Mouse (Mus musculus) layer of hippocampus, postnatal 36 days (tissue): ENCODE data around the gene Uvssa. TPM values are rescaled to one million over a fixed set of nuclear protein-coding genes. Genes with fewer than 3 reads are reported as not detected.

Source experiments
- DNase-seq, 2 experiments: peaks; one replicate each; pipeline ENCODE4 v3.0.0; 2022
- total RNA-seq, 2 experiments: library from RNA; stranded (reverse); gene quantifications; 2 replicates each; pipeline ENCODE4 v1.2.3; 2021

Uvssa gene
- total RNA-seq, 2 experiments from 2014 or later = 5.5 to 5.6 TPM

GRCm38 (mm10) chr5:33372331-33373038 lies 5.9 kb upstream of the Uvssa start:
- no peak for DNase-seq

GRCm38 (mm10) chr5:33377176-33377575 lies 1.2 kb upstream of the Uvssa start:
- no peak for DNase-seq

GRCm38 (mm10) chr5:33377801-33378301 lies 498 bp upstream of the Uvssa start:
- DNase-seq = peak in 1 of 2 experiments; percentile 32

- DNase-seq = no peak
Observed at GRCm38 (mm10) chr5:33387550-33387949, 9.2 kb downstream of the Uvssa start.

- DNase-seq = peak; percentile 77 to 78
Observed at GRCm38 (mm10) chr5:33393803-33394202, 15.5 kb downstream of the Uvssa start.

- DNase-seq = no peak
Observed at GRCm38 (mm10) chr5:33395693-33396092, 17.3 kb downstream of the Uvssa start.

GRCm38 (mm10) chr5:33396828-33397227 lies 18.5 kb downstream of the Uvssa start:
- DNase-seq = peak; percentile 32 to 43

- DNase-seq = no peak
Observed at GRCm38 (mm10) chr5:33400819-33401218, 22.5 kb downstream of the Uvssa start.

- DNase-seq = no peak
Observed at GRCm38 (mm10) chr5:33420313-33420712, 42.0 kb downstream of the Uvssa start.

- no peak for DNase-seq
Observed at GRCm38 (mm10) chr5:33427461-33427860, 49.1 kb downstream of the Uvssa start.

GRCm38 (mm10) chr5:33430106-33430505 lies 51.8 kb downstream of the Uvssa start:
- no peak for DNase-seq

- DNase-seq = peak in 1 of 2 experiments; percentile 12
Observed at GRCm38 (mm10) chr5:33430511-33431172, 52.3 kb downstream of the Uvssa start.

GRCm38 (mm10) chr5:33431173-33432005 lies 53.0 kb downstream of the Uvssa start:
- no peak for DNase-seq

GRCm38 (mm10) chr5:33432057-33432935 lies 53.9 kb downstream of the Uvssa start:
- DNase-seq = no peak

GRCm38 (mm10) chr5:33433201-33434138 lies 55.1 kb downstream of the Uvssa start, which contains the start of gene Nkx1-1:
Gene Nkx1-1 (minus strand): TSS chr5:33433976.
- no peak for DNase-seq

- DNase-seq = no peak
Observed at GRCm38 (mm10) chr5:33434141-33434780, 55.9 kb downstream of the Uvssa start.

- no peak for DNase-seq
Observed at GRCm38 (mm10) chr5:33435151-33435550, 56.8 kb downstream of the Uvssa start.

GRCm38 (mm10) chr5:33435941-33436340 lies 57.6 kb downstream of the Uvssa start:
- DNase-seq = no peak

GRCm38 (mm10) chr5:33438214-33438613 lies 59.9 kb downstream of the Uvssa start:
- peak; percentile 45 to 57 for DNase-seq
